ENCODE assay signal across 9 mouse cellular contexts in genomic region chr19:43615074-43615445, GRCm38 (mm10). TPM values are rescaled to one million over a fixed set of nuclear protein-coding genes. Genes with fewer than 3 reads are reported as not detected.
DNase-seq lines count a peak whose midpoint lies in the region; ATAC-seq and TF ChIP-seq lines count a peak whose summit lies in the region.
"Had no signal": no experiment of that assay in that cellular context is flagged by ENCODE, and none has a peak within 500 bp of the region (broad histone marks: within the 10 kb centered on the region; RNA-seq: fewer than 3 reads in every experiment).

No protein-coding gene starts in this region.

- peaks cover 100% of the 10 kb centered on the region for H3K27me3 ChIP-seq in kidney, embryonic 15.5 days
- peaks cover 96% of the 10 kb centered on the region for H3K27me3 ChIP-seq in embryonic facial prominence, embryonic 12.5 days
- H3K27me3 ChIP-seq in hindbrain, postnatal 0 days (ENCODE audit: insufficient read depth, low read length) = peaks cover 76% of the 10 kb centered on the region

- 2% methylated on average over 20 of the region's 20 CpGs for WGBS in kidney, embryonic 15.5 days
- WGBS in embryonic facial prominence, embryonic 12.5 days = under 1% methylated on average over 20 of the region's 20 CpGs
- whole genome bisulfite sequencing in hindbrain, postnatal 0 days = under 1% methylated on average over 20 of the region's 20 CpGs

- no peaks in the 10 kb centered on the region for H3K9me3 ChIP-seq in kidney, embryonic 15.5 days (replicated peaks)
- no peaks in the 10 kb centered on the region for H3K9me3 ChIP-seq in embryonic facial prominence, embryonic 12.5 days
- H3K9me3 ChIP-seq in hindbrain, postnatal 0 days (ENCODE audit: low read length) = no peaks in the 10 kb centered on the region

- no peaks in the 10 kb centered on the region for H3K36me3 ChIP-seq in kidney, embryonic 15.5 days
- H3K36me3 ChIP-seq in embryonic facial prominence, embryonic 12.5 days = no peaks in the 10 kb centered on the region
- no peaks in the 10 kb centered on the region for H3K36me3 ChIP-seq in hindbrain, postnatal 0 days (ENCODE audit: insufficient read depth, low read length)

- peak overlapping the region; percentile 56 for H3K4me2 ChIP-seq in kidney, embryonic 15.5 days
- H3K4me2 ChIP-seq in embryonic facial prominence, embryonic 12.5 days (replicated peaks) = peak overlapping the region; percentile 54
- H3K4me2 ChIP-seq in hindbrain, postnatal 0 days (ENCODE audit: low read depth, low read length) = peak overlapping the region; percentile 24; the same call in 1 of the 2 replicates

- H3K27ac ChIP-seq in kidney, embryonic 15.5 days = no peak overlapping the region
- H3K27ac ChIP-seq in embryonic facial prominence, embryonic 12.5 days = no peak overlapping the region
- H3K27ac ChIP-seq in hindbrain, postnatal 0 days = no peak overlapping the region

- peak overlapping the region; percentile 33 for H3K4me3 ChIP-seq in kidney, embryonic 15.5 days (replicated peaks)
- H3K4me3 ChIP-seq in embryonic facial prominence, embryonic 12.5 days = peak overlapping the region; percentile 34
- peak overlapping the region; percentile 18; the same call in 1 of the 2 replicates for H3K4me3 ChIP-seq in hindbrain, postnatal 0 days (ENCODE audit: low read length)

- ATAC-seq in kidney, embryonic 15.5 days (replicated peaks; ENCODE audit: low FRiP score) = no peak
- ATAC-seq in embryonic facial prominence, embryonic 12.5 days (ENCODE audit: insufficient number of reproducible peaks, insufficient read depth, low FRiP score, low TSS enrichment) = no peak
- ATAC-seq in hindbrain, postnatal 0 days = no peak
- no peak for ATAC-seq in granulocyte monocyte progenitor cell, adult 5-6 weeks (replicated peaks; ENCODE audit: poor library complexity, severe bottlenecking)
- no peak for ATAC-seq in cerebellum, adult (ENCODE audit: insufficient number of reproducible peaks, low FRiP score, low TSS enrichment)

- DNase-seq in kidney, postnatal 25 days = no peak
- no peak for DNase-seq in hindbrain, postnatal 0 days (ENCODE audit: low spot score)
- DNase-seq in neural tube, embryonic 10.5 days (ENCODE audit: extremely low spot score, low spot score) = peak; percentile 75
- DNase-seq in gastrocnemius, postnatal 4 days (ENCODE audit: low spot score in 2 of 2) = no peak

- no peak overlapping the region for H3K9ac ChIP-seq in kidney, embryonic 15.5 days
- peak overlapping the region; percentile 38; the same call in 1 of the 2 replicates for H3K9ac ChIP-seq in embryonic facial prominence, embryonic 12.5 days
- no peak overlapping the region for H3K9ac ChIP-seq in hindbrain, postnatal 0 days (replicated peaks; ENCODE audit: low read length)

- TF ChIP-seq CTCF in hindbrain, postnatal 0 days (IDR thresholded peaks at IDR 0.05; ENCODE audit: low read depth) = no peak

- H3K4me1 ChIP-seq in kidney, embryonic 15.5 days = peaks cover 39% of the 10 kb centered on the region
- H3K4me1 ChIP-seq in embryonic facial prominence, embryonic 12.5 days = peaks cover 16% of the 10 kb centered on the region; the same call in 1 of the 2 replicates
- no peaks in the 10 kb centered on the region for H3K4me1 ChIP-seq in hindbrain, postnatal 0 days (ENCODE audit: insufficient read depth, low read length)

RNA-seq across cellular contexts. Expression of gene Nkx2-3, which starts 2.9 kb away (rescaled TPM):
- polyA plus RNA-seq in kidney, embryonic 15.5 days (2015; fragmentation: Nextera tagmentation; extraction: Ambion mirVana) = 0.26 and 0.48 TPM in 2 replicates
- polyA plus RNA-seq in embryonic facial prominence, embryonic 12.5 days (2016; fragmentation: Nextera tagmentation; extraction: Ambion mirVana) = 3.6 and 3.9 TPM in 2 replicates
- not detected in 2 replicates for total RNA-seq in hindbrain, postnatal 0 days (2014; rRNA removed)
- not detected in 2 replicates for polyA plus RNA-seq in hindbrain, postnatal 0 days (2015; fragmentation: Nextera tagmentation; extraction: Ambion mirVana)
- not detected in 2 replicates for total RNA-seq in granulocyte monocyte progenitor cell, adult 5-6 weeks (2014; fragmentation: Nextera tagmentation)
- not detected in 2 replicates for total RNA-seq in granulocyte monocyte progenitor cell, adult 5-6 weeks (2017)
- total RNA-seq in gastrocnemius, postnatal 4 days (2021) = not detected
- total RNA-seq: layer of hippocampus, adult 18-20 months had no signal

RNA-seq across cellular contexts. Expression of gene Slc25a28, which starts 59.6 kb away (rescaled TPM):
- 13.7 and 14.3 TPM in 2 replicates for polyA plus RNA-seq in kidney, embryonic 15.5 days (2015; fragmentation: Nextera tagmentation; extraction: Ambion mirVana)
- 18.4 and 20.4 TPM in 2 replicates for polyA plus RNA-seq in embryonic facial prominence, embryonic 12.5 days (2016; fragmentation: Nextera tagmentation; extraction: Ambion mirVana)
- 35.7 and 53.1 TPM in 2 replicates for total RNA-seq in hindbrain, postnatal 0 days (2014; rRNA removed)
- polyA plus RNA-seq in hindbrain, postnatal 0 days (2015; fragmentation: Nextera tagmentation; extraction: Ambion mirVana) = 16.1 and 18.1 TPM in 2 replicates
- total RNA-seq in granulocyte monocyte progenitor cell, adult 5-6 weeks (2014; fragmentation: Nextera tagmentation) = 47.1 and 50.0 TPM in 2 replicates
- total RNA-seq in granulocyte monocyte progenitor cell, adult 5-6 weeks (2017) = 36.0 and 36.1 TPM in 2 replicates
- 10 to 100 TPM; 20.9 to 24.8 TPM for total RNA-seq in gastrocnemius, postnatal 4 days (2021)
